Mouse (Mus musculus): ENCODE measurements around the gene Ackr4.

DNA sequence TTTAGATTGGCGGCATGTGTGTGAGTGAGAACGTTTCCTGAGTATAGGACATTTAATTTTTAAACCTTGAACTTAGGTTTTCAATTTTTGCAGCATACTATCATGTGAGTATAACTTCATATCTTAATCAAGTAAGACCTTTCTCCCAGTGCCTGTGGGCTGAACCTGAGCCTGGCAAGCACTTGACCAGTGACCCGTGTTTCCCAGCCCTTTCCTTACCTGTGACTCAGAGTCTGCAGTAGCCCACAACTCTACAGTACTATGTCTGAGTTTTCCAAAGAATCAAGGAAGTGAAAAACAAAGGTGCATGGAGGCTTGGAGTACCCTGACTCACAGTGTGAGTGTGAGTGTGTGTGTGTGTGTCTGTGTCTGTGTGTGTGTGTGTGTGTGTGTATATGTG is 46.7 kb downstream of the Ackr4 start:
- no peak for TF ChIP-seq GATA1 (IDR thresholded peaks at IDR 0.05; ENCODE audit: borderline replicate concordance, low read length)
- TF ChIP-seq FLI1 (IDR thresholded peaks at IDR 0.05; ENCODE audit: low read length), result no peak

All from megakaryocyte, embryonic 14.5 days (primary cell).